In genomic region chr11:4803008-4803407, GRCm38 (mm10) we compare ENCODE assay signal across 8 mouse cellular contexts. TPM values are rescaled to one million over a fixed set of nuclear protein-coding genes. Genes with fewer than 3 reads are reported as not detected.
A peak's percentile ranks its signal among the peaks of the same experiment; 100 is the strongest.
DNase-seq lines count a peak whose midpoint lies in the region; ATAC-seq and TF ChIP-seq lines count a peak whose summit lies in the region.

No protein-coding gene starts in this region.

- no peaks in the 10 kb centered on the region for H3K9me3 ChIP-seq in neural tube, embryonic 12.5 days
- no peaks in the 10 kb centered on the region for H3K9me3 ChIP-seq in forebrain, embryonic 10.5 days

- DNase-seq in neural tube, embryonic 10.5 days (ENCODE audit: extremely low spot score, low spot score) = no peak
- DNase-seq in forebrain, embryonic 10.5 days (ENCODE audit: extremely low spot score, low spot score) = peak; percentile 61
- peak; percentile 55 to 71 for DNase-seq in heart, postnatal 14 days
- peak; percentile 21 to 60 for DNase-seq in left cerebral cortex, adult 2 months (ENCODE audit: extremely low spot score in 1 of 2, low spot score in 2 of 2)
- peak; percentile 42 for DNase-seq in right cerebral cortex, postnatal 14 days
- no peak for DNase-seq in thymus, postnatal 0 days (ENCODE audit: low spot score)

- H3K27me3 ChIP-seq in neural tube, embryonic 12.5 days (replicated peaks) = no peaks in the 10 kb centered on the region
- H3K27me3 ChIP-seq in forebrain, embryonic 10.5 days (ENCODE audit: poor library complexity, severe bottlenecking) = peaks cover 47% of the 10 kb centered on the region

- peak; percentile 50; the same call in 1 of the 2 replicates for ATAC-seq in neural tube, embryonic 12.5 days (ENCODE audit: low FRiP score, low read depth)
- ATAC-seq in megakaryocyte-erythroid progenitor cell, adult 5-6 weeks (replicated peaks; ENCODE audit: low FRiP score, low TSS enrichment, poor library complexity, severe bottlenecking) = no peak

- no peak overlapping the region for H3K9ac ChIP-seq in neural tube, embryonic 12.5 days

- H3K4me2 ChIP-seq in neural tube, embryonic 12.5 days (replicated peaks) = no peak overlapping the region

- 39% methylated on average over 9 of the region's 9 CpGs for WGBS in neural tube, embryonic 12.5 days
- 24% methylated on average over 9 of the region's 9 CpGs for WGBS in forebrain, embryonic 10.5 days

- no peak for TF ChIP-seq CTCF in left cerebral cortex, adult 2 months (IDR thresholded peaks at IDR 0.05)

- no peaks in the 10 kb centered on the region for H3K4me1 ChIP-seq in neural tube, embryonic 12.5 days
- peaks cover 22% of the 10 kb centered on the region for H3K4me1 ChIP-seq in forebrain, embryonic 10.5 days

- H3K4me3 ChIP-seq in neural tube, embryonic 12.5 days = no peak overlapping the region
- no peak overlapping the region for H3K4me3 ChIP-seq in forebrain, embryonic 10.5 days
- no peak overlapping the region for H3K4me3 ChIP-seq in left cerebral cortex, adult 2 months

- H3K36me3 ChIP-seq in neural tube, embryonic 12.5 days = peaks cover 14% of the 10 kb centered on the region
- H3K36me3 ChIP-seq in forebrain, embryonic 10.5 days (replicated peaks) = peaks cover 66% of the 10 kb centered on the region

- intact Hi-C loops in heart, postnatal 14 days (cut with DNase I) = no loop called here
- intact Hi-C loops in left cerebral cortex, adult 2 months (cut with DNase I) = no loop called here

- no peak overlapping the region for H3K27ac ChIP-seq in neural tube, embryonic 12.5 days
- H3K27ac ChIP-seq in forebrain, embryonic 10.5 days = 0 out of 2 replicates have a peak overlapping the region, but pooled peaks have one; percentile 30
- H3K27ac ChIP-seq in left cerebral cortex, adult 2 months = no peak overlapping the region

RNA-seq across cellular contexts. Expression of gene Nf2, which starts 46.3 kb away (rescaled TPM):
- 77.2 and 78.4 TPM in 2 replicates for polyA plus RNA-seq in neural tube, embryonic 12.5 days (2016; fragmentation: Nextera tagmentation; extraction: Ambion mirVana)
- polyA plus RNA-seq in forebrain, embryonic 10.5 days (2016; fragmentation: Nextera tagmentation; extraction: Ambion mirVana) = 57.4 and 62.4 TPM in 2 replicates
- 10 to 100 TPM; 82.9 to 84.2 TPM for total RNA-seq in heart, postnatal 14 days (2021)
- total RNA-seq in left cerebral cortex, adult 2 months (2021) = 10 to 100 TPM; 74.3 to 74.7 TPM
- total RNA-seq in megakaryocyte-erythroid progenitor cell, adult 5-6 weeks (2014; fragmentation: Nextera tagmentation) = 39.0 and 45.3 TPM in 2 replicates
- 68.1 and 86.7 TPM in 2 replicates for total RNA-seq in megakaryocyte-erythroid progenitor cell, adult 5-6 weeks (2017)
- 25.5 and 28.3 TPM in 2 replicates for polyA plus RNA-seq in thymus, postnatal 0 days (2015; fragmentation: Nextera tagmentation; extraction: Ambion mirVana)

RNA-seq across cellular contexts. Expression of gene Cabp7, which starts 56.4 kb away (rescaled TPM):
- polyA plus RNA-seq in neural tube, embryonic 12.5 days (2016; fragmentation: Nextera tagmentation; extraction: Ambion mirVana) = 5.1 TPM in 2 replicates
- polyA plus RNA-seq in forebrain, embryonic 10.5 days (2016; fragmentation: Nextera tagmentation; extraction: Ambion mirVana) = 0.15 TPM in 1 of 2 replicates, not detected in the other
- not detected for total RNA-seq in heart, postnatal 14 days (2021)
- total RNA-seq in left cerebral cortex, adult 2 months (2021) = 10 to 100 TPM; 15.6 to 22.7 TPM
- total RNA-seq in megakaryocyte-erythroid progenitor cell, adult 5-6 weeks (2014; fragmentation: Nextera tagmentation) = not detected in 2 replicates
- total RNA-seq in megakaryocyte-erythroid progenitor cell, adult 5-6 weeks (2017) = 0.27 TPM in 1 of 2 replicates, not detected in the other
- 0.16 and 0.17 TPM in 2 replicates for polyA plus RNA-seq in thymus, postnatal 0 days (2015; fragmentation: Nextera tagmentation; extraction: Ambion mirVana)

Comparison
In these comparisons a context has a peak if more than half of its experiments do, and no peak if none do; other contexts are left out.
1. DNase-seq: peak in forebrain, embryonic 10.5 days (single experiment), heart, postnatal 14 days (2 of 2), left cerebral cortex, adult 2 months (2 of 2) and right cerebral cortex, postnatal 14 days (single experiment); none in neural tube, embryonic 10.5 days (single experiment) and thymus, postnatal 0 days (single experiment).
2. RNA of gene Cabp7, which starts 56.4 kb away (total RNA-seq): 15.6 to 22.7 TPM in left cerebral cortex, adult 2 months; not detected in heart, postnatal 14 days and 0.27 TPM in megakaryocyte-erythroid progenitor cell, adult 5-6 weeks; every median in the first group is over 10 times any median in the second.